Mouse (Mus musculus) left cerebral cortex, postnatal 4 days (tissue): ENCODE measurements at regions not wholly inside any gene's neighbourhood (a gene's known extent, or its start where the extent isn't known, plus 50 kb on each side); places are given as distances from the start of the nearest gene placed in this dataset.

ENCODE experiments used
- DNase-seq: peaks from one replicate; pipeline ENCODE4 v3.0.0-alpha.2; 2022
- intact Hi-C: fragments of 180-260 bp; cut with DNase I; formaldehyde crosslinking; loops from one replicate; pipeline ENCODE4 v1.15.1; 2025

GRCm38 (mm10) chr7:136081534-136082252 is 365.5 kb upstream of the Mki67 start:
- peak; percentile 14 for DNase-seq
- intact Hi-C loops: no loop called here

GRCm38 (mm10) chr7:136082253-136082867 is 366.2 kb upstream of the Mki67 start:
- intact Hi-C loops: no loop called here
- peak; percentile 87 for DNase-seq

- no peak for DNase-seq
- intact Hi-C loops: no loop called here
These were observed 366.8 kb upstream of the Mki67 start for GRCm38 (mm10) chr7:136083005-136083404.

GRCm38 (mm10) chr7:136083571-136084342 is 367.6 kb upstream of the Mki67 start:
- intact Hi-C loops: no loop called here
- peak; percentile 81 for DNase-seq

GRCm38 (mm10) chr7:136088785-136089184 is 372.6 kb upstream of the Mki67 start:
- peak; percentile 18 for DNase-seq
- intact Hi-C loops: no loop called here

- intact Hi-C loops: no loop called here
- no peak for DNase-seq
These were observed 378.7 kb upstream of the Mki67 start for GRCm38 (mm10) chr7:136094681-136095360.

GRCm38 (mm10) chr7:136104021-136104420 is 387.9 kb upstream of the Mki67 start:
- intact Hi-C loops: no loop called here
- DNase-seq: no peak

GRCm38 (mm10) chr7:136112163-136112562 is 396.0 kb upstream of the Mki67 start:
- intact Hi-C loops: no loop called here
- no peak for DNase-seq

GRCm38 (mm10) chr7:136120930-136121329 is 404.8 kb upstream of the Mki67 start:
- no peak for DNase-seq
- intact Hi-C loops: no loop called here

GRCm38 (mm10) chr7:136121406-136121805 is 405.2 kb upstream of the Mki67 start:
- DNase-seq: no peak

GRCm38 (mm10) chr7:136124786-136125185 is 408.6 kb upstream of the Mki67 start:
- intact Hi-C loops: no loop called here
- DNase-seq: no peak

More at GRCm38 (mm10) chr7:136121406-136121805, 405.2 kb upstream of the Mki67 start:
- intact Hi-C loops: no loop called here

- intact Hi-C loops: no loop called here
- no peak for DNase-seq
These were observed 410.2 kb upstream of the Mki67 start for GRCm38 (mm10) chr7:136126393-136126792.

GRCm38 (mm10) chr7:136127576-136127975 is 411.4 kb upstream of the Mki67 start:
- intact Hi-C loops: no loop called here

GRCm38 (mm10) chr7:136129721-136130123 is 413.6 kb upstream of the Mki67 start:
- peak; percentile 63 for DNase-seq
- intact Hi-C loops: no loop called here

More at GRCm38 (mm10) chr7:136127576-136127975, 411.4 kb upstream of the Mki67 start:
- DNase-seq: peak; percentile 43

GRCm38 (mm10) chr7:136130666-136131239 is 414.6 kb upstream of the Mki67 start:
- no peak for DNase-seq
- intact Hi-C loops: no loop called here

- intact Hi-C loops: no loop called here
- no peak for DNase-seq
These were observed 416.8 kb upstream of the Mki67 start for GRCm38 (mm10) chr7:136132976-136133375.

GRCm38 (mm10) chr7:136136666-136137065 is 420.5 kb upstream of the Mki67 start:
- intact Hi-C loops: no loop called here
- no peak for DNase-seq

GRCm38 (mm10) chr7:136137341-136137740 is 421.2 kb upstream of the Mki67 start:
- DNase-seq: no peak

GRCm38 (mm10) chr7:136137831-136138602 is 421.9 kb upstream of the Mki67 start:
- intact Hi-C loops: no loop called here
- no peak for DNase-seq

More at GRCm38 (mm10) chr7:136137341-136137740, 421.2 kb upstream of the Mki67 start:
- intact Hi-C loops: no loop called here

- DNase-seq: no peak
- intact Hi-C loops: no loop called here
These were observed 426.7 kb upstream of the Mki67 start for GRCm38 (mm10) chr7:136142832-136143231.
